Mouse (Mus musculus) cerebellum, adult 2 months (tissue): ENCODE results near the gene Lgr5. TPM values are rescaled to one million over a fixed set of nuclear protein-coding genes. Genes with fewer than 3 reads are reported as not detected.

Experiments
- DNase-seq, 2 experiments: peaks; one replicate each; pipeline ENCODE4 v3.0.0; 2021
- H3K27ac ChIP-seq: fragments of 200-500 bp; 2 replicates; pipeline ENCODE4 v1.5.1; 2012; ENCODE audit warnings: low read length, control low read depth, inconsistent platforms; ENCODE audit not compliant: insufficient read depth
- H3K27me3 ChIP-seq: fragments of 200-500 bp; 2 replicates; pipeline ENCODE4 v1.6.1; 2012; ENCODE audit warnings: inconsistent platforms, mild to moderate bottlenecking, low read length, moderate library complexity; ENCODE audit not compliant: control insufficient read depth, insufficient read depth
- H3K4me1 ChIP-seq: fragments of 200-500 bp; 2 replicates; pipeline ENCODE4 v1.6.1; 2011; ENCODE audit warnings: low read length; ENCODE audit not compliant: control insufficient read depth, insufficient read depth
- H3K4me3 ChIP-seq: fragments of 200-500 bp; replicated peaks from 2 replicates; pipeline ENCODE3; 2011; ENCODE audit warnings: mild to moderate bottlenecking, low read depth, low read length, control low read depth; ENCODE audit not compliant: insufficient read depth
- CTCF ChIP-seq: fragments of 200-500 bp; IDR thresholded peaks from 2 replicates; pipeline ENCODE4 v1.5.1; 2011; ENCODE audit warnings: low read depth, mild to moderate bottlenecking, control low read depth, low read length, moderate library complexity, borderline replicate concordance; ENCODE audit not compliant: insufficient read depth
- POLR2A ChIP-seq: fragments of 200-500 bp; IDR thresholded peaks from 2 replicates; pipeline ENCODE4 v1.6.1; 2011; ENCODE audit warnings: low read length, control low read depth, borderline replicate concordance; ENCODE audit not compliant: insufficient read depth
- WGBS: fragments of 180-500 bp; shearing (Covaris S2); methylation state at CpG from one replicate; pipeline ENCODE4 v1.1.7; 2018; 5-methylcytosine and 5-hydroxymethylcytosine counted together
- polyA plus RNA-seq: library from polyadenylated mRNA; depleted of rRNA; stranded (reverse); fragments of >200 nt; gene quantifications from 2 replicates; pipeline ENCODE4 v1.2.3, GENCODE M21; 2012

Gene Lgr5
- polyA plus RNA-seq, 1 experiment = 9.2 TPM

DNA sequence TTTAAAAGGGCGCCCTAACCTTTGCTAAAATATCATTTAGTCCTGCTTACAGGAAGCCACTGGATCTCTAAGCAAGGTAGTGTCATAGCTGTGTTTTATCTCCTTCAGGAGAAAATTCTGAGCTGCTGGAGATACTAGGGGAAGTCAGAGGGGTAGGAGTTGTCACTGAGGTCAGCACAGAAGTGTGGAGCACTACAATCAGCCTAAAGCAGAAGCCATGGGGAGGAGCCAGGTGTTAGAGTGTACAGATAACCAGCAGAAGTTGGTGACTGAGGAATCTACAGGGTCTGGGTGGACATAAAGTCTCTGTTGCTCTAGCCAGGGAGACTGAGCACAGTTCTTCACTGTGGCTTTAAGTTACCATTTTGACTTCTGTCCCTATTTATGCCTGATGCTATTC is 8.2 kb upstream of the Lgr5 start:
- 100% methylated on average over 1 of the region's 1 CpGs for WGBS
- no peak overlapping the region for H3K27ac ChIP-seq

DNA sequence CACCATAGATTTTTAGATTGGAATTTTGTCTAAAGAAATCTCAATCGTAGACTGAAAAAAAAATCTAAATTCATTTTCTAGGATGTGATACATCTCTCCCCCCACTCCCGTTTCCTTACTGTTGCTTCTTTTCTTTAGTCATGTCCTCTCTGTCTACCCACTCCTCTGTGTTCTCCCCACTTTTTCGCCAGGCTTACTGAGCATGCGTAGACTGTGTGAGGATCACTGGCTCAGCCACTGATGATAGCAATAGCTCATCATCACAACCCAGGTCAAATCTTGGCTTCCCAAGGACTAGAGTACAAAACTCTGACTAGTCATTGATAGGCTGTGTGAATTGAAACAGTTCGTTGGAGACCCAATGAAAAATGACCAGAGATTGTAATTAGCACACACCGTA is 6.1 kb upstream of the Lgr5 start:
- TF ChIP-seq CTCF (no peak), POLR2A (no peak)
- WGBS = 79% methylated on average over 6 of the region's 6 CpGs

More for the DNA sequence above, 8.2 kb upstream of the Lgr5 start:
- H3K4me1 ChIP-seq = no peaks in the 10 kb centered on the region
- H3K27me3 ChIP-seq = no peaks in the 10 kb centered on the region
- no peak for TF ChIP-seq CTCF
- DNase-seq = no peak
- H3K4me3 ChIP-seq = no peak overlapping the region

GRCm38 (mm10) chr10:115593221-115593620 is 5.6 kb upstream of the Lgr5 start:
- Histone ChIP-seq H3K4me1 (no peaks in the 10 kb centered on the region), H3K27ac (no peak overlapping the region), H3K27me3 (no peaks in the 10 kb centered on the region), H3K4me3 (peak overlapping the region; percentile 2)
- TF ChIP-seq POLR2A = no peak
- no peak for TF ChIP-seq CTCF
- DNase-seq = no peak
- WGBS = 29% methylated on average over 11 of the region's 11 CpGs

More for the DNA sequence above, 6.1 kb upstream of the Lgr5 start:
- no peak overlapping the region for H3K27ac ChIP-seq
- H3K27me3 ChIP-seq = no peaks in the 10 kb centered on the region
- no peak overlapping the region for H3K4me3 ChIP-seq
- DNase-seq = no peak
- no peaks in the 10 kb centered on the region for H3K4me1 ChIP-seq

- WGBS = 6% methylated on average over 7 of the region's 7 CpGs
- no peak for DNase-seq
- 0 out of 2 replicates have a peak overlapping the region, but pooled peaks have one; percentile 5 for H3K27ac ChIP-seq
- TF ChIP-seq CTCF = no peak
- no peak for TF ChIP-seq POLR2A
- H3K4me1 ChIP-seq = no peaks in the 10 kb centered on the region
- no peaks in the 10 kb centered on the region; the same call in 1 of the 2 replicates for H3K27me3 ChIP-seq
- peak overlapping the region; percentile 86 for H3K4me3 ChIP-seq
These were observed 399 bp upstream of the Lgr5 start for GRCm38 (mm10) chr10:115587979-115588378.

- under 1% methylated on average over 41 of the region's 41 CpGs for WGBS
- Histone ChIP-seq H3K4me3 (peak overlapping the region; percentile 86), H3K27me3 (no peaks in the 10 kb centered on the region; the same call in 1 of the 2 replicates), H3K27ac (no peak overlapping the region), H3K4me1 (no peaks in the 10 kb centered on the region)
- TF ChIP-seq CTCF (no peak), POLR2A (no peak)
- DNase-seq = peak; percentile 55 to 61
These were observed 1.0 kb downstream of the Lgr5 start for GRCm38 (mm10) chr10:115586246-115587231.

GRCm38 (mm10) chr10:115585491-115586245 is 1.9 kb downstream of the Lgr5 start:
- WGBS = 2% methylated on average over 21 of the region's 21 CpGs
- no peak for TF ChIP-seq CTCF
- TF ChIP-seq POLR2A = no peak
- peak overlapping the region; percentile 86 for H3K4me3 ChIP-seq
- no peak overlapping the region for H3K27ac ChIP-seq
- H3K27me3 ChIP-seq = no peaks in the 10 kb centered on the region; the same call in 1 of the 2 replicates
- H3K4me1 ChIP-seq = no peaks in the 10 kb centered on the region
- no peak for DNase-seq

DNA sequence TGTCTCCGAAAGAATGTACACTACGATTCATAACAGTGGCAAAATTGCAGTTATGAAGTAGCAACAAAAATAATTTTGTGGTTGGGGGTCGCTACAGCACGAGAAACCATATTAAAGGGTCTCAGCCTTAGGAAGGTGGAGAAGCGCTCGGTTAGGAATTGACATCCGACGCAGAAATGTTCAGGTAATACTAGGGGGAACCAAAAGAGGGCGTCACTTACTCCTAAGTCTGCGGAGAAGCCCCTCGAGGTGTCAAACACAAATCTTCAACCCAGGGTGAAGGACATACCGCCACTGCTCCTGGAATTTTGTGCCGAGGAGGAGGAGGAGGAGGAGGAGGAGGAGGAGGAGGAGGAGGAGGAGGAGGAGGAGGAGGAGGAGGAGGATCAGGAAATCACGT is 2.9 kb downstream of the Lgr5 start:
- 31% methylated on average over 14 of the region's 14 CpGs for WGBS
- Histone ChIP-seq H3K27me3 (no peaks in the 10 kb centered on the region; the same call in 1 of the 2 replicates), H3K4me3 (peak overlapping the region; percentile 15), H3K27ac (no peak overlapping the region), H3K4me1 (0 out of 2 replicates have a peak, but pooled peaks cover under 1% of the 10 kb centered on the region)
- DNase-seq = no peak
- TF ChIP-seq CTCF (no peak), POLR2A (no peak)

- DNase-seq = no peak
- Histone ChIP-seq H3K4me1 (peaks cover 3% of the 10 kb centered on the region; the same call in 1 of the 2 replicates), H3K27ac (no peak overlapping the region), H3K4me3 (no peak overlapping the region), H3K27me3 (no peaks in the 10 kb centered on the region; the same call in 1 of the 2 replicates)
- TF ChIP-seq CTCF (no peak), POLR2A (no peak)
- WGBS = 94% methylated on average over 3 of the region's 3 CpGs
These were observed 4.5 kb downstream of the Lgr5 start for GRCm38 (mm10) chr10:115583071-115583470.
